Mouse (Mus musculus) heart, embryonic 11.5 days (tissue): Measurements from ENCODE around the gene Hck. TPM values are rescaled to one million over a fixed set of nuclear protein-coding genes. Genes with fewer than 3 reads are reported as not detected.

Source experiments
- ATAC-seq: fragments of 200-750 bp; cut with Nextera tagmentation; replicated peaks from 2 replicates; pipeline ENCODE4 v1.8.0; 2017; ENCODE audit warnings: moderate library complexity; ENCODE audit not compliant: insufficient number of reproducible peaks, low FRiP score, low TSS enrichment
- H3K27ac ChIP-seq: fragments of 300-500 bp; sonication (generic); 2 replicates; pipeline ENCODE4 v1.5.1; 2014; ENCODE audit warnings: mild to moderate bottlenecking, low read depth, low read length
- H3K27me3 ChIP-seq: fragments of 300-500 bp; sonication (generic); 2 replicates; pipeline ENCODE4 v1.6.1; 2014; ENCODE audit warnings: mild to moderate bottlenecking, low read length, mixed read lengths; ENCODE audit not compliant: control insufficient read depth, insufficient read depth
- H3K36me3 ChIP-seq: fragments of 300-500 bp; sonication (generic); 2 replicates; pipeline ENCODE4 v1.6.1; 2014; ENCODE audit warnings: mild to moderate bottlenecking, low read length, moderate library complexity, mixed read lengths; ENCODE audit not compliant: control insufficient read depth, insufficient read depth
- H3K4me1 ChIP-seq: fragments of 300-500 bp; sonication (generic); 2 replicates; pipeline ENCODE4 v1.6.1; 2014; ENCODE audit warnings: low read length; ENCODE audit not compliant: control insufficient read depth, insufficient read depth
- H3K4me2 ChIP-seq: fragments of 300-500 bp; sonication (generic); 2 replicates; pipeline ENCODE4 v1.6.1; 2014; ENCODE audit warnings: mild to moderate bottlenecking, moderate library complexity
- H3K4me3 ChIP-seq: fragments of 300-500 bp; sonication (generic); 2 replicates; pipeline ENCODE4 v1.5.1; 2014; ENCODE audit warnings: low read depth, low read length
- H3K9ac ChIP-seq: fragments of 300-500 bp; sonication (generic); 2 replicates; pipeline ENCODE4 v1.6.1; 2014; ENCODE audit warnings: mild to moderate bottlenecking, low read depth, low read length, moderate library complexity
- H3K9me3 ChIP-seq: fragments of 300-500 bp; sonication (generic); replicated peaks from 2 replicates; pipeline ENCODE4 v1.6.1; 2016; ENCODE audit warnings: low read length; ENCODE audit not compliant: control insufficient read depth
- WGBS: fragments of 180-500 bp; shearing (Covaris S2); extraction: QIAGEN DNeasy Blood & Tissue Kit; methylation state at CpG from one replicate; pipeline ENCODE4 v1.1.7; 2014; ENCODE audit not compliant: insufficient replicate concordance; 5-methylcytosine and 5-hydroxymethylcytosine counted together
- polyA plus RNA-seq: library from polyadenylated mRNA; unstranded; fragments of >200 nt; fragmentation: Nextera tagmentation; extraction: Ambion mirVana; gene quantifications from 2 replicates; pipeline ENCODE4 v1.2.1, GENCODE M21; 2014

Gene Hck
- polyA plus RNA-seq, 1 experiment from 2014 or later, result 1.6 TPM

GRCm38 (mm10) chr2:153085556-153085955, 22.7 kb upstream of the Hck start:
- 72% methylated on average over 6 of the region's 6 CpGs for WGBS
- Histone ChIP-seq H3K9ac (no peak overlapping the region), H3K36me3 (no peaks in the 10 kb centered on the region), H3K4me1 (no peaks in the 10 kb centered on the region), H3K4me2 (no peak overlapping the region), H3K27me3 (peaks cover 4% of the 10 kb centered on the region; the same call in 1 of the 2 replicates), H3K9me3 (no peaks in the 10 kb centered on the region), H3K27ac (no peak overlapping the region), H3K4me3 (no peak overlapping the region)
- ATAC-seq, result no peak

- ATAC-seq, result no peak
- Histone ChIP-seq H3K9me3 (no peaks in the 10 kb centered on the region), H3K36me3 (no peaks in the 10 kb centered on the region), H3K4me2 (no peak overlapping the region), H3K9ac (no peak overlapping the region), H3K27me3 (no peaks in the 10 kb centered on the region), H3K27ac (no peak overlapping the region), H3K4me1 (no peaks in the 10 kb centered on the region), H3K4me3 (no peak overlapping the region)
- WGBS, result 78% methylated on average over 4 of the region's 4 CpGs
These were observed 22.1 kb upstream of the Hck start for GRCm38 (mm10) chr2:153086166-153086565.

- WGBS, result 84% methylated on average over 10 of the region's 10 CpGs
These were observed 21.2 kb upstream of the Hck start for GRCm38 (mm10) chr2:153087091-153087490.

GRCm38 (mm10) chr2:153089316-153089715, 19.0 kb upstream of the Hck start:
- Histone ChIP-seq H3K4me2 (no peak overlapping the region), H3K27ac (no peak overlapping the region), H3K36me3 (no peaks in the 10 kb centered on the region), H3K4me1 (no peaks in the 10 kb centered on the region), H3K9ac (no peak overlapping the region), H3K4me3 (no peak overlapping the region), H3K9me3 (no peaks in the 10 kb centered on the region), H3K27me3 (no peaks in the 10 kb centered on the region)
- no peak for ATAC-seq
- 56% methylated on average over 2 of the region's 2 CpGs for WGBS

More at GRCm38 (mm10) chr2:153087091-153087490, 21.2 kb upstream of the Hck start:
- no peak overlapping the region for H3K4me3 ChIP-seq
- no peaks in the 10 kb centered on the region for H3K27me3 ChIP-seq
- H3K27ac ChIP-seq, result no peak overlapping the region
- no peak for ATAC-seq
- no peaks in the 10 kb centered on the region for H3K4me1 ChIP-seq
- no peaks in the 10 kb centered on the region for H3K36me3 ChIP-seq
- H3K9ac ChIP-seq, result no peak overlapping the region
- H3K4me2 ChIP-seq, result no peak overlapping the region
- H3K9me3 ChIP-seq, result no peaks in the 10 kb centered on the region

GRCm38 (mm10) chr2:153090551-153091165, 17.6 kb upstream of the Hck start:
- Histone ChIP-seq H3K27me3 (no peaks in the 10 kb centered on the region), H3K4me1 (no peaks in the 10 kb centered on the region), H3K4me3 (no peak overlapping the region), H3K9me3 (no peaks in the 10 kb centered on the region), H3K4me2 (no peak overlapping the region), H3K36me3 (no peaks in the 10 kb centered on the region), H3K27ac (no peak overlapping the region), H3K9ac (no peak overlapping the region)
- no peak for ATAC-seq
- WGBS, result 37% methylated on average over 10 of the region's 10 CpGs

GRCm38 (mm10) chr2:153107046-153107766, 1.1 kb upstream of the Hck start:
- H3K9ac ChIP-seq, result no peak overlapping the region
- H3K27ac ChIP-seq, result no peak overlapping the region
- H3K4me3 ChIP-seq, result peak overlapping the region; percentile 37
- H3K4me1 ChIP-seq, result peaks cover 7% of the 10 kb centered on the region
- no peaks in the 10 kb centered on the region for H3K9me3 ChIP-seq
- H3K4me2 ChIP-seq, result peak overlapping the region; percentile 63
- 30% methylated on average over 23 of the region's 23 CpGs for WGBS
- H3K36me3 ChIP-seq, result no peaks in the 10 kb centered on the region
- no peak for ATAC-seq
- H3K27me3 ChIP-seq, result peaks cover 55% of the 10 kb centered on the region

DNA sequence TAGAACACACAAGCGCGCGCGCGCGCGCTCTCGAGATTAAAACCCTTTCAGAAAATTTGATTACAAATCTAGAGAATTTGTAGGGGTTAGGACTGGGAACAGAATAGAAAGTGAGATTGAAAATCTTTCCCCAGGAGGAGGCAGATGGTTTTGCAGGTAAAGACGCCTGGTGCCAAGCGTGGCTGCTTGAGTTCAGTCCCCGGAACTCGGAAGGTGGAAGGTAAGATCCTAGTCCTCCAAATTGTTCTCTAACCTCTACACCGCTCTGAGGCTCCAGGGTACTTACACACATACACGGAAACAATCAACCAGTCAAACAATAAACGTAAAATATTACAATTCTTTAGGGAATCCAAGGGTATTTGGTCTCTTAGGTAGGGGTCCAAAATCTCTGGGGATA, 466 bp upstream of the Hck start:
- ATAC-seq, result no peak
- Histone ChIP-seq H3K36me3 (no peaks in the 10 kb centered on the region), H3K9me3 (no peaks in the 10 kb centered on the region), H3K4me1 (peaks cover 7% of the 10 kb centered on the region), H3K9ac (no peak overlapping the region), H3K27me3 (peaks cover 55% of the 10 kb centered on the region), H3K27ac (no peak overlapping the region), H3K4me3 (peak overlapping the region; percentile 37), H3K4me2 (peak overlapping the region; percentile 63)
- WGBS, result 2% methylated on average over 15 of the region's 15 CpGs

DNA sequence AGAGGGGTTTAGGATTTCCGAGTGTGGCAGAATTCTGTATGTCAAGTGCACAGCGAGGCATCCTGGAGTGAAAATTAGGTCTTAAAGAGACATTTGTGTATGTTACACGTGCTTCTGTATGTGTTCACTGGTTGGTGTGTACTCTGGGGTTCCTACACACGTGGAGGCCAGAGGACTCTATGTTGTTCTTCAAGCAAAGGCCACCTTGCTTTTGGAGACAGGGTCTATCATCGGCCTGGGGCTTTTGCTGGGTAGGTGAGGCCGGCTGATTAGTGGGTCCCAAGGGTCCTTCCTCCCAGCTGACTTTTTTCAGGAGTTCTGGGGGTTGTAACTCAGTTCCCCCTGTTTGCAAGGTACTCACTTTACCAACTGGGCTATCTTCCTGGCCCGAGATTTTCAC, 1.3 kb downstream of the Hck start:
- WGBS, result 63% methylated on average over 7 of the region's 7 CpGs
- no peaks in the 10 kb centered on the region for H3K9me3 ChIP-seq
- H3K4me2 ChIP-seq, result no peak overlapping the region
- H3K27me3 ChIP-seq, result peaks cover 55% of the 10 kb centered on the region
- peaks cover 7% of the 10 kb centered on the region for H3K4me1 ChIP-seq
- H3K9ac ChIP-seq, result no peak overlapping the region
- H3K27ac ChIP-seq, result no peak overlapping the region
- ATAC-seq, result no peak
- no peak overlapping the region for H3K4me3 ChIP-seq
- no peaks in the 10 kb centered on the region for H3K36me3 ChIP-seq

DNA sequence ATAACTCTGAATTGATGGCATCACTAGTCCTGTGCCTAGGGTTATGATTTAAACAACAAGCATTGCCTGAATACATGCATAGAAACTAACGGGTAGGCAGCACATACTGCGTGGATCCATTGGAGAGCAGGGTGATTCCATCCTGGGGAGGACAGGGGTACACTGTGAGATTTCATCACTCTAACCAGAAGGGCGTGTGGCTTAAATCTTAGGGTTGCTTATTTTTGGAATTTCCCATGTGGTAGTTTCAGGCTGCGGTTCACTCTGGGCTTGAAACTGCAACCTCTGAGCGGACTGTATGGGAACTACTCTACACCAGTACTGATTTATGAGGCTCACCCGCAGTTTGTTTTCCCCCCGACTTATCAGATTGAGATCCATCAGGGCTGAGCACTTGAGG, 3.0 kb downstream of the Hck start:
- no peaks in the 10 kb centered on the region for H3K9me3 ChIP-seq
- no peak overlapping the region for H3K9ac ChIP-seq
- H3K27me3 ChIP-seq, result peaks cover 52% of the 10 kb centered on the region
- H3K4me3 ChIP-seq, result no peak overlapping the region
- 76% methylated on average over 7 of the region's 7 CpGs for WGBS
- no peak for ATAC-seq
- no peak overlapping the region for H3K4me2 ChIP-seq
- H3K27ac ChIP-seq, result no peak overlapping the region
- no peaks in the 10 kb centered on the region for H3K36me3 ChIP-seq
- peaks cover 7% of the 10 kb centered on the region for H3K4me1 ChIP-seq
